Mouse (Mus musculus) urinary bladder, postnatal 4 days (tissue): ENCODE measurements around the gene Vamp3.
A peak's percentile ranks its signal among the peaks of the same experiment; 100 is the strongest.
"Not testable (repeated sequence)": the region's sequence is repeated elsewhere in the genome, so short reads cannot be mapped to it uniquely, and the experiment has no call there.

Experiments
- DNase-seq, 2 experiments: peaks; one replicate each; pipeline ENCODE4 v3.0.0; 2021 to 2022; ENCODE audit warnings: low spot score in 2 of 2

The Vamp3 gene

DNA sequence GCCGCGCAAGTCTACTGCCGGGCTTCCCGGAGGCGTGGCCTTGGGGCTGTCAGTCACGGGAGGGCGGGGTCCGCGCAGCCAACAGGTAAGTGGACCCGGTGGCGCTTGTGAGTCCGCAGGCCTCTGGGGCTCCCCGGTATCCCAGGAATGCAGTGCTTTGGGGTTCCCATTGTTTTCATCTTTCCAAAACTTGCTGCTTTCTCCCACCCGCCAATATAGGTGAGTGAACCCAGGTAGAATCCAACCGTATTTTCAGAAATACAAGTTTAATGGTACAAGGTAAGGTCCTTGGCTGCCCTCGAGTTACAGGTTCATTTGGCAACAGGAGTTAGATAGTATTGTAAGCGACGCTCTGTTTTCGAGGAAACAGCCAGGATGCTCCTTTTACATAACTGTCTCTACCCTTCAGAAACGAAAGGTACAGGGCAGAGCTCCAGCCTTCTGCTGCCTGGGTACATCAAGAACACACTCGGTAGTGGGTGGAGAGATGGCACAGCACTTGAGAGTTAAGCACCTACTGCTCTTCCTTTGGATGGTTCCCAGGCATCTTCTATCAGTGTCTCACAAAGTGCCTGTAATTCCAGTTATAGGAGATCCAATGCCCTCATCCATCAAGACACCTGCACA lies 12.7 kb downstream of the Vamp3 start:
- no peak for DNase-seq

DNA sequence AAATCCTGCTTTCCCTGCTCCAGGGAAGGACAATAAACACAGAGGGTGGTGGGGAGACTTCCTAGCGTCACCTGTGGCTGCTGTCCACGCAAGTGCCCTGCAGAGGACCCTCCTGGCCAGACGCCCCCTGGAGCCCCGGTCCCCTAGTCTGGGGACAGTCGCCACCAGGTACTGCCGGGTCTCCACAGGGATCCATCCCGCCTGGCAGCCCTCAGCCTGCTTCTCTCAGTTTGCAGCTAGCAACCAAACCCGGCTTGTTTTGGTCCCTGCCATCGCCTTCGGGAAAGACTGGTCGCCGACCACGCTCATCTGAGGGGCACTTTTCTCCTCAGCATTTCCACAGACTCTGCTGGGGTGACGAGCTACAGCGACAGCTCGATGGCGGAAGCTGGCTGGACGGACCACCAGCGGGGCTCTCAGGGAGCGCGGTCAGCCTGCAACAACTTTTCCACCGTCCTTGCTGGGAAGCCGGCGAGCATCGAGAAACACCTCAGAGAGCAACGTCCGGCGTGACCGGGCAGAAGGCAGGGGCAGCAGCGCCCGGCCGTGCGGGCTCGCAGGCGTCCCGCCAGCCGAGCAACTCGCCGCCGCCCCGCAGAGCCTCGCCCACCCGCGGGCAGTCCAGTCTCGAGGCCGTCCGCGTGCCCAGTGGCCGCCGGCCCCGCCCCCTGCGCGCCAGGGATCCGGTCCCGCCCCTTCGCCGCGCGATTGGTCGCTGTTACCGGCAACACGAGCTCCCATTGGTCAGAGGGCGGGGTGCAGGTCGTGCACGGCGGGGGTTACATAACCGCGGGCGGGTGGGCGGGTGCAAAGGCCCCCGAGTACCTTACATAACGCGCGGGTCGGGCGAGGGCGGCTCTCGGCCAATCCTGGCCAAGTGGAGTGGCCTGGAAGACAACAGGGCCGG lies 13.5 kb downstream of the Vamp3 start, which contains the start of gene Per3:
TSS of gene Per3 (minus strand) at position 629 of the 907 bp plus-strand sequence.
- peak; percentile 98 to 99 for DNase-seq

DNA sequence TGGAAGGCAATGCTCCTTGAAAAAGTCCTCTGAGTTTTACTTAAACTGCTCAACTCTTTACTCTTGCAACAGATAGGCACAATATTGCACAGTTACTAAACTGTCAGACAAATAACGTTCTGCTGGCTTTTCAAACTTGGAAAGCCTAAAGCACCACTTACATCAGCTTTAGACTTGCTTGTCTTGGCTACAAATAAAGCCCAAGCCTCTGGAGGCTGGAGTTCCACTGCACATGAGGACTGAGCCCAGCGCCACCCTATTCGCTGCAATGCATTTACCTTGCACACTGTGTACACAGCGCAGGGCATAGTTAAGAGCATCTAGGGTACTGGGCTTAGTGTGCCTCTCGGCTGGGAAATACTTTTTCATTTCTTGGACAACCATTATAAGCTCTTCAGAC lies 14.5 kb downstream of the Vamp3 start:
- no peak for DNase-seq

DNA sequence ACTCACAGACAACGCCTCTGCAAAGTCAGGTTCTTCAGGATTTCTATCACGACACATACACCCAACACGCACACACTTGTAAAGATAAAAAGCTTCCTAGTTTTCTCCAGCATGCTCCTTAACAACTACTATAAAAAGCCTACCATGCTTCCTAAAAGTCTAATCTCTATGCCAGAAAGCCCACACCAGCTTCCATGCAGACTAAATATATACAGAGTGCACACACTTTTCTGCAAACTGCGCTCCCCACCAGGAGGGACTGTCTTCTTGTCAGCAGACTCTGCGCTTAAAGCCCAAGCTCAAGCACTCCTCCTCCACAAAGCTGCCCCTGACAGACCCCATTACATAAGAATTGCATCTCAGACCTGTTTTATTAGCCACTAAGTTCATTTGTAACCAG lies 16.3 kb downstream of the Vamp3 start:
- no peak for DNase-seq

DNA sequence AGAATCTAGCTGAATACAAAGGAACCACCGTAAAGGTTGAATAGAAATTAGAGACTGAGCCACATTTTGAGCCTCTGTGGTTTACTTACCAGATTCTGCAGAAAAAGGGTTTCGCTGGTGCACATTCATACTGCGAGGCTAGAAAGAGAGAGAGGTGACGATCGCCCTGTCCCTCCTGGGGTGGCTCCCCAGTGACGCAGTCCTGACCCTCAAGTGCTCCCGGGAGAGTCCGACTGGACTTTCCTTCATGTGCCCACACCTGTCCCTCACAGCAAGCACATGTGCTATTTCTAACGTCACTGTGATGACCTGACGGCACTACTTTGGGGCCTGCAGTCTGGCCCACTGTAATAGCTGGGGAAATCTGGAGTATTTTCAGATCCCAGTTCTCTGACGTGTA lies 20.0 kb downstream of the Vamp3 start:
- no peak for DNase-seq

DNA sequence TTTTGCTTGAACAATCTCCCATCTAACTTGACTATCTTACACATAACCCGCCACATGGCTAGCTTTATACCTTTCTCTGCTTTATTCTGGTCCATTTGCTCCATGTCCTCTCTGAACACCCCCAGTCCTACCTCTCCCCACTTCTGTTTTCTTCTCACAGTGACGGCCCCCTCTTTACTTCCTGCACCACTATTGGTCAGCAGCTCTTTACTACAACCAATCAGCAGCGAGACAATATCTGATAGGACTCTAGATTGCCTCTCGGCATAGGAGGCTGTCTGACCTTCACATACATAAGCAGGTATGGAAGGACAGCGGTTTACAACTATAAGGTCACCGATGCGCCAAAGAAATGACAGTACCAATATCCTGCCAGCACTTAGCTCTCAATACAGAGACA lies 21.2 kb downstream of the Vamp3 start:
- DNase-seq = no peak

DNA sequence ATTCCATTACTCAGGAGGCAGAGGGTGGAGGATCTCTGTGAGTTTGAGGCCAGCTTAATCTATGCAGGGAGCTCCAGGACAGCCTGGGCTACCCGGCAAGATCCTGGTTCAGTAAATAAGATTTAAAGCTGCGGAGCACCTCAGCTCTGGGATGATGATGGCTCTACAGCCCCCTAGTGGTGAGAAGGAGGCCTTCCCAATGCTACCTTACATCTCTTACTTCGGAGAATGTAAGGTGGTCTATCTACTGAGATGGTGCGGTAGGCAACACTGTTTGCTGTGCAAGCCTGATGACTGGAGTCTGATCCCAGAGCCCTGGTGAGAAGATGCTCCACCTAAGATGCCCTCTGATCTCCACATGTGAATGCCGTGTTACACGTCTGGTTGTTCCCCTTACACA lies 30.8 kb downstream of the Vamp3 start:
- no peak for DNase-seq

DNA sequence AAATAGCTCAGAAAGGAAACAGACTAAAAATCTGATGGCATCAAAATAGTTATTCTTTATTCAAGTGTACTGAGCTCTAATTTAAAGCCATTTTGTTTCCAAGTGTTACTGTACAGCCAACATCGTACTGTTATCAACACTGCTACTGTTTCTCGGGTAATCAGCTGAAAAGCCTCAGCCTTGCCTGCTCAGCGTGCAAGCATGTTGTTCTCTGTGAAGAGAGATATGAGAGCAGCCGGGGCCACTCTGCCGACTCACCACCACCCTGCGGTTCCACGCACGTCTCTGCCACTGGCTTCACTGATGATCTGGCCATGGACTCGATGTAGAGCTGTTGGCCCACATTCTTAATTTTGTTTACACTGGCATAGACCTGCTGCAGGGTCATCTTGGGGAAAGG lies 33.6 kb downstream of the Vamp3 start:
- no peak for DNase-seq

DNA sequence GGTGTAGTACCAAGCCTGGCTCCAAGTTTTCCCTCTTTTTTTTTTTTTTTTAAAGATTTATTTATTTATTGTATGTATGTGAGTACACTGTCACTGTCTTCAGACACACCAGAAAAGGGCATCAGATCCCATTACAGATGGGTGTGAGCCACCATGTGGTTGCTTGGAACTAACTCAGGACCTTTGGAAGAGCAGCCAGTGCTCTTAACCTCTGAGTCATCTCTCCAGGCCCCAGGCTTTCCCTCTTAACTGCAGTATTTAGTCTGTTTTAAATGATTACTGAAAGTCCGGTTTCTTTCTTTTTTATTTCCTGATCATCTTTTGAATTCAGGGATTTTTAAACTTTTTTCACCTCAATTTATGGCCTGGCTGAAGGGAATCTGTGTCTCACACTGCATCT lies 40.4 kb downstream of the Vamp3 start:
- not testable (repeated sequence) for DNase-seq

DNA sequence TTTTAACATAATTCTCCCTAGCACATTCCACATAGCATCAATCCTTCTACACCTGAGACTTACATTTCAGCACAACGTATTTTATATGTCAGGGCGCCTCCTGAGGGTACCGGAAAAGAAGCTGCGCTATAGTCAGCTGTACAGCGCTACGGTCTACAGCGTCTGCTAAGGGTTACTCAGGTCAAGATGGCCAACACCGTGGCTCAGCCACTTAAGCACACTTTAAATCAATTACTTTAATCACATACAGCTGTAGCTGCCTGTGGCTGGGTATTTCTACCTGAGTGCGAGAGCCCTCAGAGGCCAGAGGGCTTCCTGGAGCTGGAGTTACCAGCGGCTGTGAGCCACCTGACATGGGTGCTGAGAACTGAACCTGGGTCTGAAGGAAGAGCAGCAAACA lies 41.8 kb downstream of the Vamp3 start:
- no peak for DNase-seq

DNA sequence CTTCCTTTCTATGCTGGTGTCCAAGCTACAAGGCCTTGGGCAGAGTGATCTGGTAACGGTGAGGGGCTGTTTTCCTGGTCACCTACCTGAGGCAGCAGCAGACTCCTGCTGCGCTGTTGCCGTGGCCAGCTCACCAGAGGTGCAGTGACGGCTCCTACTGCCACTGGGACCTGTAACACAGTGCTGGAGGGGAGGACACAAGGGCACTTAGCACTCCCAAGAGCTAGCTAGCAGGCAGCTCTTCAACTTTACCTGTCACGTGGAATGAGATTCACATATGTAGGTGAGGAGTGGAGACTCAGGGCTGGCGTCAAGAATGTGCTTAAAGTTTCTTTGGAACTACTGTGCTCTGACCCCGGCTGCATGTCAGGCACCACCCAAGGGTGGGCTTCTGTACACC lies 47.4 kb downstream of the Vamp3 start:
- no peak for DNase-seq

DNA sequence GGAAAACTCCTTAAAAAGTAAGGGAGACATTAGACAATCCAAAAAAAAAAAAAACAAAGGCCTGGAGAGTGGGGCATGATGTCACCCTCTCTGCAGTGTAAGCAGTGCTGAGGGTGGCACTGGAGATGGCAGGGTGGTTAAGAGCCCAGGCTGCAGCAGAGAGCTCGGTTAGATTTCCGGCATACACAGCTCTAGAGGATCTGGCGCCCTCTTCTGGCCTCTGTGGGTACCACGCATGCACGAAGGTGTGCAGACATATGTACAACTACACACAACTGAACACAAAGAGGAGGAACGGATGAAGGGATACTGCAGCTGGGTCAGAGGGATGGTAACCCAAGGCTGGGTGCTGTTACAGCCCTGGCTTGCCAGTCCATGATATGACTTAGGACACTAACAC lies 50.8 kb downstream of the Vamp3 start:
- DNase-seq = no peak

DNA sequence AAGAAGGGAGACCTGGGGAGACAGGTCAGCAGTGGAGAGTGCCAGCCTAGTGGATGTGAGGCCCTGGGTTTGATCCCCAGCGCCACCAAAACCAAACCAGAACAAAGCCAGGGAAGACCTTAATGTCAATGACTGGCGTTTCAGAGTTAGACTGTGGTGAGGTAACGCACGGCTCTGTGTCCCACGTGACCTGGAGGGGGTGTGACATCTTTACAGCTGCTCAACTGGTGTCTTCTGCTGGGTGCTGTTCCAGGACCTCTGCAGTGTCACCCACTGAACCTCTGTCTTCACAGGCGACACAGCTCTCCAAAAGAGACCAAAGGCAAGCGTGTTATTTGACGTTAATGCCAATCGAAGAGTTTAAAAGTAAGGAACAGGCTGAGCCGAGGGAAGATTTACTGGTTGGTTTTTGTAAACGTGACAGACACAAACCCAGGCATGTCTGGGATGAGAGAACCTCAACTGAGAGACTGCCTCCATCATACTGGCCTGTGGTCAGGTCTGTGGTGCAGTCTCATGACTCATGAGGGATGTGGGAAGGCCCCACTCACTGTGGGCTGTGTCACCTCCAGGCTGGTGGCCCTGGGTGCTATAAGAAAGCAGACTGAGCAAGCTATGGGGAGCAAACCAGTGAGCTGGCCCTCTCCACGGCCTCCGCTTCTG lies 52.0 kb downstream of the Vamp3 start:
- DNase-seq = no peak

DNA sequence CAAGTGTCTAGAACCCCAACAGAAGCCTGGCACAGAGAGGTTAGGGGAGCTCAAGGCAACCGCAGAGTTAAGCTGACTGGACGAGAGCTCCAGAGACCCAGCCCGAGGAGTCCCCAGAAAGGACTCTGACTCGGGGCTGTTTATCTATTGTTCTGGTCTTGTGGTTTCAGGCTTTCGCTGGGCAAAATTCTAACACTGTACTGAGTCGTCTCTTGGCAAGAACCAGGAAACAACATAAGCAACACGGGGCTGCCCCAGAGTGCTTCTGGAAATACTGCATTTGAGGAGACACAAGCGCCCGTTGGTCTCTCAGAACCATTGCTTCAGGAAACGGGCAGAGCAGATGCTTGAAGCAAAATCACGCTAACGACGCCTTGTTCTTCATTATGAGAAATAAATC lies 56.4 kb downstream of the Vamp3 start:
- no peak for DNase-seq

DNA sequence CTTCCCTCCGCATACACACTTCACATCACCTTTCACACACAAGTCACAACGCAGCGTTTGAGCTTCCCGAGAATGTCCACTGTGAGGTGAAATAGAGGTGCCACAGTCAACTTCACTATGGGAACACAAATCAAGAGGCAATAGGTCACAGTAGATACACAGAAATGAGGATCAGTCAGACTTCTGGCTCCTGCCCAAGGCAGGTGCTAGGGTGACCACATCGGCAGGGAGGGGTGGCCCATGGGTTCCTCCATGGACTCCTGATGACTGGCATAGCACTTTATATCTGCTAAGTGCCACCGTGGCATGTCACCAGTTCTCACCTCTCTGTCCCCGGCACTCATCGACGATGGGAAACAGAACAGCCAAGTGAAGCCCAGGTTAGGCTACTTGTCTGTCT lies 59.1 kb downstream of the Vamp3 start:
- DNase-seq = no peak
